Mouse (Mus musculus) liver, embryonic 14.5 days (tissue): ENCODE measurements at regions not wholly inside any gene's neighbourhood (a gene's known extent, or its start where the extent isn't known, plus 50 kb on each side); places are given as distances from the start of the nearest gene placed in this dataset.

Source experiments
- CTCF ChIP-seq: IDR thresholded peaks from 2 replicates; pipeline ENCODE4 v1.5.1; 2016; ENCODE audit warnings: antibody characterized with exemption, low read depth, control low read depth
- EP300 ChIP-seq: IDR thresholded peaks from 2 replicates; pipeline ENCODE4 v1.6.1; 2016; ENCODE audit warnings: antibody characterized with exemption, low read depth

GRCm38 (mm10) chr1:149705223-149705622 is 255.9 kb downstream of the Pla2g4a start:
- no peak for TF ChIP-seq CTCF
- TF ChIP-seq EP300, result no peak
